Mouse (Mus musculus): ENCODE measurements around the gene Prickle2.

DNA sequence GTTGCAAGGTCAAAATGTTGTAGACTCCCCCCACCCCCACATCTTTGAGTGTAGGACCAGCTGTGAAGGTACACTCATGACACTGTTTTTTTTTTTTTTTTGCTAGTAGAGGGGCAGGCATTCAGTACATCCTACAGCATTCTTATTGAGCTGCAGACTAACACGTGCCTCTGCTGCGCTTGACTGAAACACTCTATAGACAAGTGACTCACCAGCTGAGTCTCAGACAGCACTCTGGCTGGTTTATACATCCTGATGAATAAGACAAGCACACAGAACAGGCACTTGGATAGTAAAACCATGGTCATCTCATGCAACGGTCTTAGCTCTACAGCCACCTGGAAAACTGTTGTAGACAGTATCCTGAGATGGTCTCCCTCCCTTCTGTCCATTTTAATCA, 296.2 kb downstream of the Prickle2 start:
- no peak for TF ChIP-seq CTCF (IDR thresholded peaks at IDR 0.05; ENCODE audit: borderline replicate concordance, insufficient read depth, low read depth, low read length)
- no peak for TF ChIP-seq POLR2A (IDR thresholded peaks at IDR 0.05; ENCODE audit: borderline replicate concordance, insufficient read depth, low read length)
